19 mouse cellular contexts compared by ENCODE assay signal in genomic region chr4:143985165-143985564, GRCm38 (mm10). TPM values are rescaled to one million over a fixed set of nuclear protein-coding genes. Genes with fewer than 3 reads are reported as not detected.
DNase-seq lines count a peak whose midpoint lies in the region; TF ChIP-seq lines count a peak whose summit lies in the region.
"Not testable (repeated sequence)": the region's sequence is repeated elsewhere in the genome, so short reads cannot be mapped to it uniquely, and the experiment has no call there.
"Had no signal": no experiment of that assay in that cellular context is flagged by ENCODE, and none has a peak within 500 bp of the region (broad histone marks: within the 10 kb centered on the region; RNA-seq: fewer than 3 reads in every experiment).

No protein-coding gene starts in this region.

- not testable (repeated sequence) for TF ChIP-seq POLR2A in cerebellum, adult 2 months (IDR thresholded peaks at IDR 0.05; ENCODE audit: borderline replicate concordance, insufficient read depth, low read length)

- H3K27ac ChIP-seq in cerebellum, adult 2 months (ENCODE audit: insufficient read depth, low read length): not testable (repeated sequence)

- intact Hi-C loops in left cerebral cortex, postnatal 25 days (cut with DNase I): not testable (repeated sequence)

- H3K4me1 ChIP-seq in cerebellum, adult 2 months (ENCODE audit: control insufficient read depth, insufficient read depth, low read length): not testable (repeated sequence)

- not testable (repeated sequence) for H3K27me3 ChIP-seq in cerebellum, adult 2 months (ENCODE audit: control insufficient read depth, insufficient read depth, low read length)

- peak; percentile 11 to 32 for DNase-seq in B cell, adult 2 months
- peak; percentile 17 to 20 for DNase-seq in cerebellum, adult 2 months
- DNase-seq in gastrocnemius, adult 8-10 months (ENCODE audit: low spot score in 2 of 2): peak; percentile 7 to 38
- peak; percentile 27 for DNase-seq in kidney, adult 11 months
- peak; percentile 5 to 21 for DNase-seq in layer of hippocampus, postnatal 10 days (ENCODE audit: low spot score in 2 of 2)
- DNase-seq in left cerebral cortex, postnatal 25 days (ENCODE audit: low spot score in 2 of 2): peak; percentile 16 to 20
- DNase-seq in natural killer cell, adult 2 months (ENCODE audit: low spot score in 2 of 2): peak; percentile 11 to 14
- DNase-seq in testis, postnatal 14 days (ENCODE audit: low spot score): peak; percentile 10

- WGBS in cerebellum, adult 2 months: no CpG with 5 or more reads among the region's 7 CpGs

- H3K4me3 ChIP-seq in cerebellum, adult 2 months (replicated peaks; ENCODE audit: insufficient read depth, low read depth, low read length): not testable (repeated sequence)

- not testable (repeated sequence) for TF ChIP-seq CTCF in cerebellum, adult 2 months (IDR thresholded peaks at IDR 0.05; ENCODE audit: borderline replicate concordance, insufficient read depth, low read depth, low read length)

RNA-seq across cellular contexts. Expression of gene Pramef17, which starts 9.0 kb away (rescaled TPM):
- not detected in 2 replicates for polyA plus RNA-seq in cerebellum, adult 2 months (2012; rRNA removed)
- not detected for total RNA-seq in gastrocnemius, adult 8-10 months (2022)
- not detected for total RNA-seq in layer of hippocampus, postnatal 10 days (2021)
- not detected for total RNA-seq in left cerebral cortex, postnatal 25 days (2021)
- total RNA-seq: adrenal gland, postnatal 10 days; midbrain, postnatal 0 days had no signal
- polyA plus RNA-seq: embryonic facial prominence, embryonic 12.5 days; heart, embryonic 11.5 days; hindbrain, embryonic 11.5 days; intestine, embryonic 14.5 days; limb, embryonic 13.5 days; liver, embryonic 16.5 days; midbrain, postnatal 0 days; neural tube, embryonic 14.5 days; Patski; thymus, postnatal 0 days had no signal

RNA-seq across cellular contexts. Expression of gene Gm13101, which starts 18.4 kb away (rescaled TPM):
- polyA plus RNA-seq in cerebellum, adult 2 months (2012; rRNA removed): not detected in 2 replicates
- not detected for total RNA-seq in gastrocnemius, adult 8-10 months (2022)
- total RNA-seq in layer of hippocampus, postnatal 10 days (2021): not detected
- total RNA-seq in left cerebral cortex, postnatal 25 days (2021): not detected
- total RNA-seq: adrenal gland, postnatal 10 days; midbrain, postnatal 0 days had no signal
- polyA plus RNA-seq: embryonic facial prominence, embryonic 12.5 days; heart, embryonic 11.5 days; hindbrain, embryonic 11.5 days; intestine, embryonic 14.5 days; limb, embryonic 13.5 days; liver, embryonic 16.5 days; midbrain, postnatal 0 days; neural tube, embryonic 14.5 days; Patski; thymus, postnatal 0 days had no signal

RNA-seq across cellular contexts. Expression of gene Pramef25, which starts 34.3 kb away (rescaled TPM):
- not detected in 2 replicates for polyA plus RNA-seq in cerebellum, adult 2 months (2012; rRNA removed)
- total RNA-seq in gastrocnemius, adult 8-10 months (2022): not detected
- total RNA-seq in layer of hippocampus, postnatal 10 days (2021): not detected
- not detected for total RNA-seq in left cerebral cortex, postnatal 25 days (2021)
- total RNA-seq: adrenal gland, postnatal 10 days; midbrain, postnatal 0 days had no signal
- polyA plus RNA-seq: embryonic facial prominence, embryonic 12.5 days; heart, embryonic 11.5 days; hindbrain, embryonic 11.5 days; intestine, embryonic 14.5 days; limb, embryonic 13.5 days; liver, embryonic 16.5 days; midbrain, postnatal 0 days; neural tube, embryonic 14.5 days; thymus, postnatal 0 days had no signal
